Mouse (Mus musculus) myocyte (in vitro differentiated cells): Measurements from ENCODE around the gene Tenm2.

Source experiments
- CEBPB ChIP-seq: IDR thresholded peaks from 2 replicates; pipeline ENCODE4 v1.6.1; 2011; ENCODE audit warnings: mild to moderate bottlenecking, moderate library complexity; ENCODE audit not compliant: poor library complexity, insufficient read depth, severe bottlenecking
- E2F4 ChIP-seq: IDR thresholded peaks from one replicate; pipeline ENCODE4 v1.6.1; 2011; ENCODE audit warnings: mild to moderate bottlenecking, control low read depth, moderate library complexity; ENCODE audit not compliant: insufficient read depth
- MAX ChIP-seq: IDR thresholded peaks from one replicate; pipeline ENCODE4 v1.6.1; 2011; ENCODE audit warnings: low read depth, mild to moderate bottlenecking, control low read depth
- MYOG ChIP-seq, 3 experiments: IDR thresholded peaks; one replicate each; pipeline ENCODE4 v1.6.1; 2011; ENCODE audit warnings: control low read depth in 2 of 3, low read depth in 2 of 3, mild to moderate bottlenecking in 2 of 3; ENCODE audit not compliant: insufficient read length in 2 of 3, control insufficient read depth in 1 of 3, insufficient read depth in 1 of 3
- POLR2A ChIP-seq: IDR thresholded peaks from one replicate; pipeline ENCODE4 v1.6.1; 2011; ENCODE audit warnings: low read depth, mild to moderate bottlenecking, control low read depth, moderate library complexity; ENCODE audit not compliant: insufficient read length
- POLR2AphosphoS2 ChIP-seq: IDR thresholded peaks from one replicate; pipeline ENCODE4 v1.6.1; 2011; ENCODE audit warnings: low read depth, control low read depth; ENCODE audit not compliant: insufficient read length
- REST ChIP-seq: IDR thresholded peaks from one replicate; pipeline ENCODE4 v1.6.1; 2011; ENCODE audit warnings: mild to moderate bottlenecking, control low read depth, moderate library complexity; ENCODE audit not compliant: insufficient read depth, insufficient read length
- SRF ChIP-seq: IDR thresholded peaks from one replicate; pipeline ENCODE4 v1.6.1; 2011; ENCODE audit warnings: low read depth; ENCODE audit not compliant: control insufficient read depth, insufficient read length
- TCF12 ChIP-seq: IDR thresholded peaks from one replicate; pipeline ENCODE4 v1.6.1; 2011; ENCODE audit warnings: mild to moderate bottlenecking, control low read depth; ENCODE audit not compliant: poor library complexity, insufficient read depth, severe bottlenecking
- USF1 ChIP-seq: IDR thresholded peaks from one replicate; pipeline ENCODE4 v1.6.1; 2011; ENCODE audit warnings: low read depth, mild to moderate bottlenecking, control low read depth, moderate library complexity

DNA sequence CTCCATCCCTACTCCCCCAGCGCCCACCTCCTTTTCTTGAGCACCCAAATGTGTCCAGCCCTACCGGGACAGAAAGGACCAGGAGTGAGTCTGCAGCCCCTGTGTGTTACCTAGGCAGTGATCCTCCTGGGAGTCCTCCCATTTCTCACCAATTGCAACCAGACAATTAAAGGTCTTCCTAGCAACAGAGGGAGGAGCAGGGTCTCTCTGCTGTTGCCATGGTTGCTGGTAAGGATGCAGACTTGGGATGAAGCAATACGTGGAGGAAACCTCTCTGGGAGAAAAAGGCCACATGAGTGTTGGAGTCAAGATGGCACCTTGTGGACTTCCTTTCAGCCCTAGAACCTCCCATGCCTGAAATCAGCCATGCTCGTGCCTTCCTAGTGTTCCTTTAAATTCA lies 1235.7 kb downstream of the Tenm2 start:
- TF ChIP-seq MAX (no peak), SRF (no peak), POLR2A (no peak), CEBPB (no peak), REST (no peak), POLR2AphosphoS2 (no peak), USF1 (no peak), E2F4 (no peak), TCF12 (no peak), MYOG (IDR thresholded peaks at IDR 0.05; ENCODE audit: control insufficient read depth in 1 of 3, insufficient read depth in 1 of 3, insufficient read length in 2 of 3, low read depth in 2 of 3) (no peak)
